Mouse (Mus musculus) adrenal gland, postnatal 10 days (tissue): ENCODE results near the gene Tmem233. TPM values are rescaled to one million over a fixed set of nuclear protein-coding genes. Genes with fewer than 3 reads are reported as not detected.

Source experiments
- DNase-seq: peaks from one replicate; pipeline ENCODE4 v3.0.0; 2021; ENCODE audit warnings: mixed read lengths
- total RNA-seq, 2 experiments: library from RNA; stranded (reverse); gene quantifications; 2 replicates each; pipeline ENCODE4 v1.2.3; 2021

The Tmem233 gene
- total RNA-seq, 2 experiments from 2014 or later = 0.60 to 2.8 TPM

- DNase-seq = no peak
These were observed 54.0 kb downstream of the Tmem233 start for GRCm38 (mm10) chr5:116029071-116029470.

GRCm38 (mm10) chr5:116026561-116026960 is 56.5 kb downstream of the Tmem233 start:
- DNase-seq = no peak

DNA sequence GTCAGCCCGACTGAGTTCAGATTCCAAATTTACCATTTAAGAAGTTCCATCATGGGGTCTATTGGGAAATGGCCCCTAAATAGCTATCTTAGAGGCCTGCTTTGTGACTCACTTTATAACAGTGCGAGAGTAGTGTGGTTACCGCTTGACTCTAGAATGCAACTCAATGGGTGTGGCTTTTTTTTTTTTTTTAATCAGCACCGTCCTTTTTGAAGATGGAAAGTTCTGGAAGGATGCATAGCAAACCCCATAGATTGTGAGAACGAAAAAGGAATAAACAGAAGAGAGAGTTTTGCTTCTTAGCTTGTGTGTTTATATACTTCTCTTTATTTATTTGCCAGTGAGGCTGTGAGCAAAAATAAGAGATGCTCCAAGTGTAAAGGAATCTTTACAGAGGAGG is 56.9 kb downstream of the Tmem233 start:
- no peak for DNase-seq

GRCm38 (mm10) chr5:116024327-116024739 is 58.7 kb downstream of the Tmem233 start, which contains the start of gene Prkab1:
Gene Prkab1, minus strand, starts transcription at chr5:116024508.
- peak; percentile 95 for DNase-seq

DNA sequence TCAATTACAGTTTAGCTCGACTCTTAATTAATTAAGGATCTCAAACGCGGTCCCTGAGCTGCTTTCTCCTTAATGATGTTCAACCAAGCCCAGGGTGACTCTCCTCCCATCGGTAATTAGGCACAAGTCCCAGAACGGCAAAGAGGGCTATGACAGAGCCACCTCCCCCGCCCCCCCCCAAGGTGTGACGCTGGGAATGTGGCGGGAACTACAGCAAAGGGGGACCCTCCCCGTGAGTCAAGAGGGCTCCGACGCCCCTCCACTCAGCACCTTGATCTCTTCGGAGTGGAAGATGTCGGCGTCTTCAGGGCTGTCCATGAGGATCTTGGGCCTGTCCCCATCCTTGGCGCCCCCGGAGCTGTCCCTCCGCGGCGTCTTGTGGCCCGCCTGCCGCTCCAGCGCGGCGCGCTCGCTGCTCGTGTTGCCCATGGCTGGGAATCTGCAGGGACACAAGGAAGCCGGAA is 59.2 kb downstream of the Tmem233 start:
- DNase-seq = no peak

DNA sequence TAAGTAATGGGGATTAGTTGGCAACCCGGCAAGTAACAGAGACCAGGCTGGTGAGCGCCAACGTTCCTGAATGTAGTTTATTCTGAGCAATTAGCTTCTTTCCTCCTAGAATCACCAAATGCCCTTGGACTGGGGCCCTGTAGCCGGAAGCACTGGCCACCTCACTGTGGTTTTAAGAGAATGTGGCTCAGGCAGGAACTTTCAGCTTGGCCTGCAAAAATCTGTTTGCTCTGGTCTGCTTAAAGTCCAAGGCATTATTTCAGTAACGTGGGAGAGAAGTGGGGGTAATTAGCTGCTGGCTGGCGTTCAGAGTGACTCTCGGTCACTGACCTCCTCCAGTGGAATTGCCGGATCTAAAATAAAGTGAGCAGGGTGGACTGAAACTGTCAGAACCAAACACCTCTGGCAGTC is 59.8 kb downstream of the Tmem233 start:
- peak; percentile 68 for DNase-seq

GRCm38 (mm10) chr5:116022658-116023200 is 60.3 kb downstream of the Tmem233 start:
- no peak for DNase-seq

GRCm38 (mm10) chr5:116022131-116022530 is 60.9 kb downstream of the Tmem233 start:
- DNase-seq = no peak

DNA sequence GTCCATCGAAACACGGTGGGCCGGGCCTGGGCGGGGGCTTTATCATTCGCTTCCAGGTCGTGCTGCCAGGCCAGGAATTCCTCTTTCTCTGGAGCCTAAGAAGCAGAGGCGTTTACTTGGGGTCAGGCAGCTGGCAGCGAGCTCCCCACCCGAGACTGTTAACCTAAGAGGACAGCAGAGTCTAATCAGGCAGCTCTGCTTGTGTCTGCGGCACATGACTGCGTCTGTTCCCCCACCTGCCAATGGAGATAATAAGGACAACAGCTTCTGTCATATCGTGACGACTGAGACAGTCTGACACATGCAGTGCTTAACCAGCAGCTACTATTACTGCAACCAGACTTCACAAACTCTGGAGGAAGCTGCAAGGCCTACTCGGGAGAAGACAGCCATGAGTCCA is 61.5 kb downstream of the Tmem233 start:
- DNase-seq = no peak

DNA sequence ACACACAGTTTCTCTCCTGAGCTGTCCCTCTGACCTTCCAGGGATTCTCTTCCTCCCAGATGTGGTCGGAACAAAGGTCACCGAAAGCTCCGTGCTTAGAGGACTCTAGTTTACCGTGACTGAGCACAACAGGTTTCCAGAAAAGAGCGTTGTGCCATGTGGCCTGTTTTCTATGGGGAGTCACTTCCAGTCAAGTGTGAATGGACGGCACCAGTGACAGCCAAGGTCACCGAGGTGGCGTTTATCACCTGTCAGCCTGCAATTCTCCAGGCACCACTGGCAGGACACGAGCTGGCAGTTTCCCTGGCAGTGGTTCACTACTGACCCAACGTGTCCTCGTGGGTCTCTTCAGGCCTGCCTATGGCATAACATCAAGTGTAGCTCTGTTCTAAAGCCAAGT is 63.7 kb downstream of the Tmem233 start:
- peak; percentile 66 for DNase-seq

GRCm38 (mm10) chr5:116018784-116019183 is 64.3 kb downstream of the Tmem233 start:
- DNase-seq = no peak

- no peak for DNase-seq
These were observed 64.8 kb downstream of the Tmem233 start for GRCm38 (mm10) chr5:116018196-116018595.

- DNase-seq = no peak
These were observed 65.7 kb downstream of the Tmem233 start for GRCm38 (mm10) chr5:116017391-116017790.

- no peak for DNase-seq
These were observed 66.5 kb downstream of the Tmem233 start for GRCm38 (mm10) chr5:116016542-116016941.

DNA sequence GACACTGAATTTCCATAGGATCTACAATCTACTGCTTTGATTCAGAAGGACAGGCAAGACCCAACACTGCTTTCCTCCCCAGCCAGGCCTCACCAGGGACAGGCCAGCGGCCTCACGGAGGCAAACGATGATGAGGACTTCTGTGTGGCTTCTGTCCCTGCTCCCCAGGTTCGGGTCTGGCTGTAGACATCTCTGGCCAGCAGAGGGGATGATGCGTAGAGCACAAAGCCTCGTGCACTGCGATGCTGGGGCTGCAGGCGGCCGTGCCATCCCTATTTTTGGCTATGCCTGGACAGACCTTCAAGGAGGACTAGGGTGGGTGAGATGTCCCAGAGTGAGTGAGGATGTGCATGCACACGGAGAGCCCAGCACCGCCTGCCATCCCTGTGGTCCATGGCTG is 68.8 kb downstream of the Tmem233 start:
- DNase-seq = no peak

- DNase-seq = no peak
These were observed 69.2 kb downstream of the Tmem233 start for GRCm38 (mm10) chr5:116013821-116014220.

DNA sequence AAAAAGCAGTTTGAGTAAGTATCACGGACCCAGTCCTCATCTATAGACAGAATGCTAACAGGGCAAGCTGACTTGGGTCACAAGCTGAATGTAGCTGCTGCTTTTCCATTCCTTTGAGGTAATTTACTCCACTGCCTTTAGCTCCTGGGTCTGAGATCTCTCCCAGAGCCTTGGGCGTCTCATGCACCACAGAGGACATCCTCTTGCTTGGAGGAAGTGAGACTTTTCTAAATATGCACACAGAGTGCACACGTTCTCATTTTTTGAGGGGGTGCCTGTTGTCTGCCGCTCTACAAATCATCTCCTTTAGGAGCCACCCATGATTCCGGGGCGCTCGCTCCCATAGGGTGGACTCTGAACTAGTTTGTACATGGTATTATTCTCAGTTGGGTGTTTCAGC is 70.5 kb downstream of the Tmem233 start:
- DNase-seq = no peak

DNA sequence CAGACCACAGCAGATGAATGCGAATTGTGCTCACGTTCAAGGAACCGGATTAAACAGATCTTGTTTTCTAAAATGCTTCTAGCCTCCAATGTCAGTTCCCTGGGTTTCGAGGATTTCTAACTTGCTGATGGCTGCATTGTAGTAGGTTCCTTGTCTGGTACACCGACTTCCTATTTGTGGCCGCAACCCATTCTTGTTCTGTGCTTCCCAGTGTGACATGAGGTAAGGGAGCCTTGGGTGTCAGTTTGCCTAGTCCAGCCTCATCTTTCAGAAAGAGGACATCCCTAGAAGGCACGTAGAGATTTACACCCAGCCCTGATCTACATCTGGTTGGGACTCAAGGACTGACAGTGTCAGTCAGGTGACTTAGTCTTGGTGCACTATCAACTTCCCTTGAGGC is 71.3 kb downstream of the Tmem233 start:
- no peak for DNase-seq

DNA sequence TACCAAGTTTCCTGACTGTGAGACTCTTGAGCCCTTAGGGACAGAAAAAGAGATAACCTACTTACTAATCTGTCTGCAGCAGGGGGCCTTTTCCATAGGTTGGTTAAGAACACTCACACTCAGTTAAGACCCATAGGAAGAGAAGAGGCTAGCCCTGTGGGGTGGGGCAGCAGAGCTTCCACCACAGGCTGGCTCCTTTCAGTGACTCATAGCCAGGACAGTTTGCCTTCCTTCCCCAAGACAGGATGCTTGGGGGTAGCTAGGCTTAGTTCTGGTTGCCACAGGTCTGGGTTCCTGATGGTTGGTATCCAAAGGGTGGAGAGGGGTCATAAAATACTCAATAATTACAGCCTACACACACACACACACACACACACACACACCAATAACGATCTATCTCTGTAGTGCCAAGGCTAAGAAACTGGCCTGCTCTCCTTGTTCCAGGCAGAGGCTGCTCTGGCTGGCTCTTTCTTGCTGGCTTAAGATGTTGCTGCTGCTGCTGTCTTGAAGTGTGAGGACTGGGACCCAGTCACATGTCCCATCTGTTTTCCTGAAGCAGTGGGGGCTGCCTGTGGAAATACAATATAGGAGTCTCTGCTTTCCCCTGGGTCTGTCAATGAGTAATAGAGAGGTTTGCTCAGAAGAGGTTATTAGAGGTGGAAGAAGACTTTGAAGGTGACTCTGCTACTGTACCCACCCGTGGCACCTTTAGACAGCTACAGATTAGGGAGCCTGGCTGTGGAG is 73.0 kb downstream of the Tmem233 start:
- no peak for DNase-seq

- DNase-seq = no peak
These were observed 73.8 kb downstream of the Tmem233 start for GRCm38 (mm10) chr5:116009091-116009851.

GRCm38 (mm10) chr5:116007723-116008122 is 75.3 kb downstream of the Tmem233 start:
- peak; percentile 23 for DNase-seq

DNA sequence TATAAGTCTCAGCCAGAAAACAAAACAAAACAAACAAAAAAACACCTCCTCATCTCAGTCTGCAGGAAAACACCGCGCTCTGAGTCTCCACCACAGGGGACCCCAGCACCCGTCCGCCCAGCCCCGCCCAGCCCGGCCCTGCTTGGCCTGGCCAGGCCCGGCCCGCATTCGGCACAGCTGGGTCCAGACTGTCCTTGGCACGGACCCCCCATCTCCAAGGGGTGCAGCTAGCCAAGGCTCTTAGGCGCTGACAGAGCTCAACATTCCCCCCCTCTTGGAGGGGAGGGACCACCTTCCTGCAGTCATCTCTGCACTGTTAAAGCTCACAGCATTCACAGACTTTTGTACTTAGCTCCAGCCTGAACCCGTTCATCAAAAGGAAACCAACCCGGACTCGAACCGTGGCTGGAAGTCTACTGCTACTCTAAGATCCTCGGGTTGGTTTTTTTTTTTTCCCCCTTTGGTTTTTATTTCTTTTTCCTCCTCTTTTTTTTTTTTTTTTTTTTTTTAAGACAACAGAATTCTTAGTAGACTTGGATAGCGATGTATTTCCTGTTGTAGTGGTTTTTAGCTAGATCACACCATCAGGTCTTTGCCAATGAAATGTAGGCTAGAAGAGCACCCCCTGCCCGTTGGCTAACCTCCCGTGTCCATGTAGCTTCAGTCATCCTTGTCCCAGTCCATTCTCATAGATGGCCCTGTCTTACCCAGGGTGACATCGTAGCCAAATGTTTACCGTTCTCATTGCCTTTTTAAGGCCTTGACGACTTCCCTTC is 76.5 kb downstream of the Tmem233 start:
- DNase-seq = peak; percentile 49
